Mouse (Mus musculus) liver, adult 2 months (tissue): ENCODE measurements around the gene Tmem263. TPM values are rescaled to one million over a fixed set of nuclear protein-coding genes. Genes with fewer than 3 reads are reported as not detected.

Experiments used
- DNase-seq: peaks from one replicate; pipeline ENCODE4 v3.0.0-alpha.2; 2011; ENCODE audit warnings: low read depth, low spot score; ENCODE audit errors: extremely low read depth
- H3K27ac ChIP-seq: fragments of 200-500 bp; replicated peaks from 2 replicates; pipeline ENCODE4 v1.5.1; 2012; ENCODE audit warnings: low read depth, mild to moderate bottlenecking, control low read depth, inconsistent platforms, low read length; ENCODE audit not compliant: insufficient read depth
- H3K27me3 ChIP-seq: fragments of 200-500 bp; 2 replicates; pipeline ENCODE4 v1.6.1; 2012; ENCODE audit warnings: mild to moderate bottlenecking, moderate library complexity, low read length, inconsistent platforms; ENCODE audit not compliant: control insufficient read depth, insufficient read depth
- H3K36me3 ChIP-seq: fragments of 200-500 bp; 2 replicates; pipeline ENCODE4 v1.6.1; 2012; ENCODE audit warnings: low read length, inconsistent platforms; ENCODE audit not compliant: control insufficient read depth, insufficient read depth
- H3K4me1 ChIP-seq: fragments of 200-500 bp; 2 replicates; pipeline ENCODE4 v1.6.1; 2011; ENCODE audit warnings: low read length; ENCODE audit not compliant: control insufficient read depth, insufficient read depth
- H3K4me3 ChIP-seq: fragments of 200-500 bp; 2 replicates; pipeline ENCODE4 v1.5.1; 2011; ENCODE audit warnings: low read depth, mild to moderate bottlenecking, control low read depth, low read length, moderate library complexity; ENCODE audit not compliant: insufficient read depth
- H3K79me2 ChIP-seq: fragments of 200-500 bp; 2 replicates; pipeline ENCODE4 v1.6.1; 2012; ENCODE audit warnings: inconsistent platforms, mild to moderate bottlenecking, low read length, moderate library complexity; ENCODE audit not compliant: control insufficient read depth, insufficient read depth
- H3K9ac ChIP-seq: fragments of 200-500 bp; 2 replicates; pipeline ENCODE4 v1.6.1; 2012; ENCODE audit warnings: low read depth, mild to moderate bottlenecking, control low read depth, inconsistent platforms, low read length
- CTCF ChIP-seq: fragments of 200-500 bp; IDR thresholded peaks from 2 replicates; pipeline ENCODE4 v1.5.1; 2011; ENCODE audit warnings: low read depth, low read length, control low read depth
- POLR2A ChIP-seq: fragments of 200-500 bp; IDR thresholded peaks from 2 replicates; pipeline ENCODE4 v1.6.1; 2011; ENCODE audit warnings: low read length, control low read depth; ENCODE audit not compliant: insufficient read depth; ENCODE audit errors: extremely low read depth
- whole genome bisulfite sequencing: fragments of 180-500 bp; shearing (Covaris S2); methylation state at CpG from one replicate; pipeline ENCODE4 v1.1.7; 2018; 5-methylcytosine and 5-hydroxymethylcytosine counted together
- polyA plus RNA-seq: library from polyadenylated mRNA; depleted of rRNA; stranded (reverse); fragments of >200 nt; gene quantifications from 2 replicates; pipeline ENCODE4 v1.2.3, GENCODE M21; 2012; rRNA removed
- total RNA-seq: library from RNA; depleted of rRNA; stranded (reverse); fragments of >200 nt; gene quantifications from 2 replicates; pipeline ENCODE4 v1.2.3, GENCODE M21; 2014; rRNA removed

The Tmem263 gene
- total and polyA plus RNA-seq, 2 experiments, result 3.3 to 5.5 TPM

DNA sequence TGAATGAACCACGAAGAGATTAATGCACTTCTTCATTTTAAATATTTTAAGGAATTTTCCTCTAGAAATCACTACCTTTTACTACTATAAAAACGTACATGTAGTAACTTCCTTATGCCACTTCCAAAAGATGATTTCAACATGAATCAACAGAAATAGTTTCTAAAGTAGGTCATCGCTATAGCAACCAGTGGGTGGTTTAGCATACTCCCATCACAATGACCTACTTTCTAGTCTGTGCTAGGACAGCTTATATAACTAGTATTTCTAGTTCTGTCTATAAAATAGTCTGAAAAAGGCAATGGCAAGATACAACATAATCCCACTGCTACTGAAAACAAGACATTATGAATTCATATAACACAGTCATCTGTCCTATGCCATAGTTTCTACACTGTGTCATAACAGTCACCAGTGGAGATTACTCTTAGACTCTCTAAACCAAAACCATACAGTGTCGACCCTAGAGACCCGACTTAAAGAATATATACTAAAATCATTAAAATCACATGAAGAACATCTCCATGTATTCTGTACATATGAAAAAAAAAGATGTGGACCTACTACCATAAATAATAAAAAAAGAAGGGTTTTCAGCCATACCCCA, 59.4 kb downstream of the Tmem263 start:
- Histone ChIP-seq H3K4me1 (peaks cover 14% of the 10 kb centered on the region; the same call in 1 of the 2 replicates), H3K27ac (no peak overlapping the region), H3K79me2 (peaks cover 21% of the 10 kb centered on the region), H3K4me3 (no peak overlapping the region), H3K27me3 (no peaks in the 10 kb centered on the region), H3K36me3 (no peaks in the 10 kb centered on the region), H3K9ac (no peak overlapping the region)
- peak; percentile 94 for DNase-seq
- TF ChIP-seq CTCF (no peak), POLR2A (no peak)
- WGBS, result 30% methylated on average over 5 of the region's 5 CpGs

DNA sequence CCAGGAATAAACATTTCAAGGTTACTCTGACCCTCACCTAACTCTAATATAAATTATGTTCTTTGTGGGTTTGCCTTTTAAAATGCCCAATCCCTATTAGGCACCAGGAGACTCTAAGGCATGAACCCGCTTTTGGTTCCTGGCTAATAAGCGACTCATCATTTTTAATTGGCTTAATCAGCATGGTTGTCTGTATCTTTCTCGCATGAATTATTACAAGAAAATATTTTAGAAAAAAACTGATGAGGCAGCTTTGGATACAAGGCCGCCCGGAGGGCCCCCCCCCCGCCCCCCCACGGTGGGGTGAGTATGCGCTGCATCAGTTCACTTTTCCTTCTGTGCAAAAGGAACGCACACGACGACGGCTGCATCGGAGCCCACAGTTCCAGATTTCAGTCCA, 62.4 kb downstream of the Tmem263 start:
- H3K9ac ChIP-seq, result no peak overlapping the region
- no peak for TF ChIP-seq CTCF
- no peak for TF ChIP-seq POLR2A
- H3K4me1 ChIP-seq, result peaks cover 12% of the 10 kb centered on the region; the same call in 1 of the 2 replicates
- no peak for DNase-seq
- no peak overlapping the region for H3K4me3 ChIP-seq
- H3K79me2 ChIP-seq, result peaks cover 15% of the 10 kb centered on the region; the same call in 1 of the 2 replicates
- H3K27ac ChIP-seq, result no peak overlapping the region
- H3K36me3 ChIP-seq, result no peaks in the 10 kb centered on the region
- WGBS, result 96% methylated on average over 13 of the region's 13 CpGs
- H3K27me3 ChIP-seq, result no peaks in the 10 kb centered on the region

- WGBS, result 97% methylated on average over 5 of the region's 5 CpGs
- TF ChIP-seq POLR2A (no peak), CTCF (no peak)
- H3K4me3 ChIP-seq, result no peak overlapping the region
- DNase-seq, result no peak
- H3K79me2 ChIP-seq, result peaks cover 15% of the 10 kb centered on the region; the same call in 1 of the 2 replicates
- no peaks in the 10 kb centered on the region for H3K36me3 ChIP-seq
- no peak overlapping the region for H3K27ac ChIP-seq
- peaks cover 11% of the 10 kb centered on the region; the same call in 1 of the 2 replicates for H3K4me1 ChIP-seq
- no peaks in the 10 kb centered on the region for H3K27me3 ChIP-seq
- H3K9ac ChIP-seq, result no peak overlapping the region
Observed at GRCm38 (mm10) chr10:85165306-85165705, 62.9 kb downstream of the Tmem263 start.

Other genes with a start within 250 kb of the Tmem263 start
- 7.1 and 8.7 TPM in 2 replicates for gene Ric8b, start 185.0 kb upstream of the Tmem263 start, total RNA-seq
- 4.1 and 5.1 TPM in 2 replicates for gene Ric8b, start 185.0 kb upstream of the Tmem263 start, polyA plus RNA-seq
- gene Fhl4, start 132 bp upstream of the Tmem263 start, total RNA-seq, result 0.13 and 0.18 TPM in 2 replicates
- gene Fhl4, start 132 bp upstream of the Tmem263 start, polyA plus RNA-seq, result 0.02 TPM in 1 of 2 replicates, not detected in the other
- gene Mterf2, start 25.4 kb downstream of the Tmem263 start, total RNA-seq, result 8.4 and 9.6 TPM in 2 replicates
- gene Mterf2, start 25.4 kb downstream of the Tmem263 start, polyA plus RNA-seq, result 1.0 and 1.9 TPM in 2 replicates
- gene Cry1, start 82.4 kb downstream of the Tmem263 start, total RNA-seq, result 1.9 and 3.0 TPM in 2 replicates
- gene Cry1, start 82.4 kb downstream of the Tmem263 start, polyA plus RNA-seq, result 5.2 and 27.1 TPM in 2 replicates